Mouse (Mus musculus) T-helper 17 cell (primary cell): ENCODE data around the gene Mb.

Experiments
- in situ Hi-C, 2 experiments: fragments of 300-600 bp; cut with MboI, MseI; formaldehyde crosslinking; loops; 1 replicate in 1 of 2; 2 replicates in 1 of 2; pipeline ENCODE4 v1.15.1; 2025; ENCODE audit warnings: high pct_unique_total_duplicates in 2 of 2

The Mb gene

DNA sequence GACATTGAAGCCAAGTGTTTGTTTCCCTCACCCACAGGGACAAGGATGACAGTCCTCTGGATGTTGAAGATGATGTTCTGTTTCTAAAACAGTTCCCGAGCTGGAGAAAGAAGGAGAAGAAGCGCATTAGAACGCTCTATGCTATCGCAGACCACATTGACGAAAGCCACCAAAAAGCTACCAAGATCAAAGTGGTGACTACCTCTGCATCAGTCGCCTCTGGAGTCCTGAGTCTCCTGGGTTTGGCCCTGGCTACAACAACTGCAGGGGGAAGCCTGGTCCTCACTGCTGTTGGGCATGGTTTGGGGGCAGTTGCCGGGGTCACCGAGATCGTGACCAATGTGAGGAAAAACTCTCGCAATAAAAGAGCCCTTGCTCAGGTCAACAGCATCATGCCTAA is at the start of gene Mb:
TSS of gene Mb (minus strand) at position 101 of the 400 bp plus-strand sequence.
- in situ Hi-C loops = no loop called here

DNA sequence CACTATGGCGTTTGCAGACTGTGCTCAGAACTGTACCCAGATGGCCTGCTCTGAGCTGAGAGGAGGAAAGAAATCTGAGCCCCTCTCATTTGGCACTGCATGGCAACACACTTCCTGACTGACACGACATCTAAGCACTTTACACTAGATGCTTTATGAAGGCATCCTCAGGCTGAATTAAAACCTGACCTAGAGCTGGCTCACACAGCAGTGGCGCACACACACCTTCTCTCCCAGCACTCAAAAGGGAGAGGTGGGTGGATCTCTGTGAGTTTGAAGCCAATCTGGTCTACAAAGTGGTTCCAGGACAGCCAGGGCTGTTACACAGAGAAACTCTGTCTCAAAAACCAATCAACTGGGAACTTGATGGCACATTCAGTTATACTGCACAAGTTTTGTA is 49.3 kb upstream of the Mb start:
- in situ Hi-C loops = no loop called here

DNA sequence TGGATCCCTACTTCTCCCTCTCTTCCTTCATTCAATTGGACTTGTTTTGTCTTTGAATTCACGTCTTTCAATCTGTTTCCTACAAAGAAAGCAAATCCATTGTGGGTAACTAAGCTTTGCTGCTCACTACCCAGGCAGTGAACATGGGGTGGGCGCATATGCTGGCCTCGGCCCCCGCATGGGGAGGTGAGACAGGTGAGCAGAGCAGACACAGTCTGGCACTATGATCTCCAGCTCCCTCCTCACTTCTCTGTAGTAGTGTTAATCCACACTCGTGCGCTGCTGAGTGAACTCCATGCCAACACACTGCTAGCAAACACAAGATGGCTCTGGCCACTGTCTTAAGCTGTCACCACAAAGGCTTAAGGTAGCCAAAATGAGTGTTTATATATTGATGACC is 46.9 kb upstream of the Mb start:
- in situ Hi-C loops = no loop called here

DNA sequence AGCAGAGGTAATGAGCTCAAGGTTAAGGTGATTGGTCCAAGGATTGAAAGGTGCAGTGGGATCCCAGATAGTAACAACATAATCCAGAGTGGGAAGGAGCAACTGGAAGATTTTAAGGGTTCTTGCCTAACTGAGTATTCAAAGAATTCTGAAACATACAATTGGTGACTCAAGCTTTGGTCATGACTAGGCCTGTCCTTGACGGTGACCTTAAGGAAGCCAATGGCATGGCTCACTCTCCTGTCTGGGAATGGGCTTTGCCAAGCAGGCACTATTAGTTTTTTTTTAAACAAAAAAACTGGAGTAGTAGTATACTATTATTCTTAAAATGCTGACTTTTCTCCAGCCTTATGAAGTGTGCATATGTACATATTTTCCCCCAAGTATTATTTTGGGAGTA is 44.7 kb upstream of the Mb start:
- in situ Hi-C loops = no loop called here

DNA sequence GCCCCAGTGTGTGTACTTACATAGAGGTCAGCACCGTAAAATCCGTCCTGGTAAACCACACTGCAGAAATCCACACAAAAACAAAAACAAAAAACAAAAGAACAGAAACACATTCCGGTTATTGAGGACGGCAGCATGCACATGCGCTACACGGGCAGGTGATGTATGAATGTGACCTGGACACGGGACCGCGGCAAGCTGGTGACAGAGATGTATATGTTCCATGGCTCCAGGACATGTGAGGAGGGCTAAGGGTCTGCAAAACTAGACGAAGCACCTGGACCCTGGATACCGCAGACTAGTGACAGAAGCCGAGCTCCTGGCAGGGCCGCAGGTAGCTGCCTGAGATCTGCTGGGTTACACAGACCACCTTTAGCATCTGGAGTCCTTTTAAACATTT is 44.0 kb upstream of the Mb start:
- in situ Hi-C loops = no loop called here

DNA sequence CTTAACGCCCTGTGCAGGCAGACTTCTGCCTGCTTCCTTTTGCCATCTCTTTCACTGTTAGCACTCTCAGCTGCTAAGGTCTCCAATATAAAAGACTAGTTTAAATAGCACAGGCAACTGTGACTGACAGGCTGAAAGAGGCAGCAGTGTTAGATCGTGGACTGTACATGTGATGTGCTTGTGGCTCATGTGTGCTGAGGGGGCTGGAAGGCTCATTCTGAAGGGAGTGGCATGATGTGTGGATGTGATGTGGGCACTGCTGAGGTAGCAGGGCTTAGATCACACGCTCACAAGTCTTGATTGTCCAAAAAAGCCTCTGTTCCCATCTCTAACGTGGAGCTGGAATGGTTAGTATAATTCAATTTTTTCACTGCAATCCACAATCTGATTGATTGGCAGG is 40.9 kb upstream of the Mb start:
- in situ Hi-C loops = no loop called here

DNA sequence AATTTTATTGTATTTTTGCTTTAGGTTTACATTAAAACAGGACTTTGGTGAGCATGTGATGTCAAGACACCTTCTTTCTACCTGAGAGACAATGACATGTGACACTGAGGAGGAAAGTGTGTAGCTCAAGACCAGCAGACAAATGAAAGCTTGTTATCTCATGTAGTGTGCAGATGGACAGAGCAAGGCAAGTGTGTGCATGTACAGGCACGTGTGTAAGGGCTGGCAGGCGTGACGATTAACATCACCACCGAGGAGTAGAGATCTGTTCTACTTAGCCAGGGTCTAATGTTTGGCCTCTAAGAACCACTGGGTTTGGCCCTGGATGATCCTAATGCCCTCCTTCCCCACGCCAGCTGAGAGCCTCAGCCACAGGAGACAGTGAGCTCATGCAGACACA is 40.1 kb upstream of the Mb start:
- in situ Hi-C loops = no loop called here

DNA sequence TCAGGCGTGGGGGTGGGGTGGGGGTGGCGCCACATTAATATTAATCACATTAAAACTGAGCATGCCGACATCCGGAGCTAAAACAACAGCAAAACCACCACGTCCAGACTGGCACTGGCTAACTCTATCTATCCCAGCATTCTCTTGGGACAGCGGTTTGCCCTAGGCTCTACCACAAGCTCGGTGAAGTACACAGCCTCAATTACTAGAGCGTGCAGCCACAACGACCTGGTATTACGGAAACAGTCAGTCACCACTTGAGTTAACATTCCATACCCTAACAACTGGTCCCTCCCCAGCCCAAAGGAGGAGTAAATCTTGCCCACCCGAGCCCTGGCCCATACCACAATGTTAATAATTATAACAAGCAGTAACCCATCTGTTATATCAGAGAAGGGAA is 38.8 kb upstream of the Mb start:
- in situ Hi-C loops = no loop called here

DNA sequence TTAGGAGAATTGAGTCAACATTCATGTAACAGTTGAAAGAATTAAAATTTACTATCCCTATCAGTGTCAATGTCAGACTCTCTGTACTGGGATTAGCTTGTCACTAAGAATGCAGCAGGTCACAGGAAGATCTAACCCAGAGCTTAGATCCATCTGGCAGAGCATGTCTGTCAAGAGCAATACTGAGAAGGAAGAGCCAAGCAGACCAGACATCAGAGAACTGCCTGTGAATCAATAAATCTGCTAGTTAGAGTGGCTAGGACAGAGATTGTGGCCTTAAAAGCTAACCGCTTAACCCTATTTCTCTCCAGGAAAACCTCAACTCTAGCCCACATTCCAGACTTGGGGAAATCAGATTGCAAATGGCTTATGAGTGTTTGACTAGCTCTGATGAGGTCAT is 36.0 kb upstream of the Mb start:
- in situ Hi-C loops = no loop called here

DNA sequence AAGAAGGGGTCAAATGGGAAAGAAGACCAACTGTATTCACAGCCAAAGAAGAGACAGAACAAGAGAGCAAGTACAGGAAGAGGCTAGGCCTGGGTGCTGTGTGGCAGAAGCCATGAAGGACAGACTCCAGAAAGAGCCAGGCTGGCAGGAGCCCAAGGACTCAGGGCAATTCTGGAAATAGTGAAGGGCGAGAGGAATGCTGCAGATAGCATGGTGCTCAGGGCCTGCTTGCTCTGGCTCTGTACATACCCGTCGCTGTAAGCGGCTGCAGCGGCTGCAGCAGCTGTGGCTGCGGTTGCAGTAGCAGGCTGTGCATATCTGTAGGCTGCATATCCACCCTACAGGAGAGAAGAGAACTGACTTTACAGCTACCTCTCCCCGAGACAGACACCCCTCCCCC is 35.3 kb upstream of the Mb start:
- in situ Hi-C loops = no loop called here

DNA sequence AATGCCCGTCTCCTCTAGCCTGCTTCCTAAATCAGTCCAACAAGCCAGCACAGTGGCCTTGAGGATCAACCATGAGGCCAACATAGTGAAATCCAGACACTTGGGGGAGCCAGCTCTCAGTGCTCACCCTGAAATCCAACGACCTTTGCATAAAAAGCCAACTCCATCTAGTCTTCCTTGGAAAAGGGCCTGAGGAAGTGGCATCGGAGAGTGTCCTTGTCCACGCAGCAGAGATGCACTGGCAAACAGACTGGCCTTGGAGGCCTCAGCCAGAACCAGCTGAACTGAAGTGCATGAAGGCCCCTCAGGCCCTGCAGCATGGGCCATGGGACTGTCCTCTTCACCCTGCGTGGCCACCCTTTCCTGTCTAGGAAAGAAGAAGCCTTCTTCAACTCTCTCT is 31.0 kb upstream of the Mb start:
- in situ Hi-C loops = no loop called here

DNA sequence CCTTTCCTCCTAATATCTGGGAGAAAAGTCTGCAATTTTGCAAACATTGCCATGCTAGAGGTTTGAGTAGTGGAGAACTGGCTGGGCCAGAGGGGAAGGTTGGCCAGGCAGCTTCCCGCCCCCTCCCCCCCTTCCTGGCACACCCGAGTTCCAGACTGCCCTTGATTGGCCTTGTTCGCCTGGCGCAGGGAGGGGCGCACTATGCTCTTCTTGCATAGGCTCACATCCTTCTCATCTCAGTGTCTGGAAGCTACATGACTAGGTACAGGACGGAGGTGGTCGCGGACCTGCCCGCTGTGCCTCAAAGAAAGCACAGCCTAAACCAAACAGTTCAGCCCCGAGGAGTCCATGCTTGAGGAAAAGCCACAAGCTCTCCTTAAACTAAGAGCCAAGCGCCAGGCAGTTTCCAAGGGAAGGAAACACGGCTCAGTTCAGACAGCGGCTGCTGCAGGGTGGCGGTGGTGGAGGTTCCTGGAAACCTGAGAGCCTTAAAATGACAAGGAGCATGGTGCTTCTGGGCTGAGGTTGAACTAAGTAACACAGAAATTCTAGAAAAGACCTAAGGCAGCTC is 30.3 kb upstream of the Mb start:
- in situ Hi-C loops = no loop called here

DNA sequence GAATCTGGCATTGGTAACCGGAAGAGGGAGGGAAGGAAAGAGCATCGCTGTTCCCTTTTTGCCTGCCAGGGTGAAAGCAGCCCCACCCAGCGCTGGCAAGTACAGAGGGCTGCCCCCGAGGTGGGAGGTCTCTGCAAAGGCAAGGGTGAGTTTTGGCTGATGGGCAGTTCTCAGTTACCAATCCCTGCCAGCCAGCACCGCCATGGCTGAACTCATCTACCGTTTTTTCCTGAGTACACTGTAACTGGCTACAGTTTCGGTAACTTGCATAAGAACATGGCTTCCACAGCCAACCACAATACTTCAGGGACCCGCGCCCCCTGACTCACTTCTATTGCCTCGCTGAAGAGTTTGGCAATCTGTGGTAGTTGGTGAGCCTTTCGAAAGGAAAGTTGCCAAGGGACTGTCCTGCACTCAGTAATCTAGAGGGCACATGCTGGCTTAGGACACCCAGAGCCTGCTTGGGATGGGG is 29.5 kb upstream of the Mb start:
- in situ Hi-C loops = loop anchor here in 1 of 2 experiments (10.0 kb wide), 1 partner anchor 585 kb away; no protein-coding TSS in a partner anchor

DNA sequence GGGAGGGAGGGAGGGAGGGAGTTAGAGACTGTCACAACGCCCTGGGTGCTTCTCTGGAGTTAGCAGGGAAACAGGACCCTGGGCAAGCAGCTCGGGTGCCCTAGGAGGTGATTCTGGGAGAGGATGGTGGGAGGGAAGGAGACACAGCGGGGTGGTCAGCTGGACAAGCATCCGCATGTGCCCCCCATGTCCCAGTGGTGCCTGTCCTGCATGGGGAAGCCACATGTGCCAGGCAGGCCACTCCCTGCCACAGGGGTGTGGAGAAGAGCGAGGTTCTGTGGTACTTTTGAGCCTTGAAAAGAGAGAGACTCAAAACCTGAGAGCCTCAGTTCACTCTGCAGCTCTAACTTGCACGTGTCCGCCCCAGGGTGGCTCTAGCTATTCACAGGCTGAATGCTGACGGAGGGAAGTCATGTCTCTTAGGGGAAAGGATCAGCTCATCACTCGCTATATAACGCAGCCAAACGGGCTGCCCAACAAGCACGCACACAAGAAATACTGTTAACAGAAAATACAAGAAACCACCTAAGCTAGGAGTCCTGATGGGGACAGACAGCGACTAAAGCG is 28.9 kb upstream of the Mb start:
- in situ Hi-C loops = loop anchor here in 1 of 2 experiments (10.0 kb wide), 1 partner anchor 585 kb away; no protein-coding TSS in a partner anchor

DNA sequence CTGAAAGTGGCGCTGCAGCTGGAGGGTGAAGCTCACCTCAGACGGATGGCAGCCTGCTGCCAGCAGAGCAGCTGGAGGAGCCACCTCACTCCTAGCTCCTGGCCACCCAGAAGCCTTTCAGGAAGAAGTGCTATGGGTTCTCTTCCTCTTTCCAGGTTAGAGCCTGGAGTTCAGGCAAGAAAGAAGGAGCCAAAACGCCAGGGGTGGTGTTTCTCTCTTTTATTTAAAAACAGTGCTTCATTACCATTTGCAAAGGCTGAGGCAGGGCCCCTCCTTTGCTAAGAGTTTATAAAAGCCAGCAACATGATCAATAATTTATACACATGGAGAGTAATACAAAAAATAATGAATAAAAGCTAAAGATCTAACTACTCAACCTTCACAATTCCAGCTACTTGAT is 28.3 kb upstream of the Mb start:
- in situ Hi-C loops = loop anchor here in 1 of 2 experiments (10.0 kb wide), 1 partner anchor 584 kb away; no protein-coding TSS in a partner anchor

DNA sequence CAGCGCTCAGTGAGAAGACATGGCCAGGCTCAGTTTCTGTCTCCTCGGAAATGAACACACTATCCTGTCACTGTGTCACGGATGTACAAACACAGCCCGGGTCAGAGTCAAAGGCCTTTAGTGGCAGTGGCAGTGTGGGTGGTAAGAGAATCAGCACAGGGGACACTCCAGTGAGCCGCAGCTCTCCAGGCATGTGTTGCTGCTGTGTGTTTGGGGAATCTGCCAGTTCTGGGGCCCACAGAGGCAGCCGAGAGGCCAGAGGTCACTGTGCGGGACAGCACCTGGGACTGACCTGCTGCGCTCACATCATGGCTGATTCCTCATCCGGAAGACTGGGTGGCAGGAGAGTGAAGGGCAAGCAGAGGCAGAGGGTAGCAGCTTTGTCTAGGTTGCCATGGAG is 27.4 kb upstream of the Mb start:
- in situ Hi-C loops = loop anchor here in 1 of 2 experiments (10.0 kb wide), 1 partner anchor 583 kb away; no protein-coding TSS in a partner anchor

DNA sequence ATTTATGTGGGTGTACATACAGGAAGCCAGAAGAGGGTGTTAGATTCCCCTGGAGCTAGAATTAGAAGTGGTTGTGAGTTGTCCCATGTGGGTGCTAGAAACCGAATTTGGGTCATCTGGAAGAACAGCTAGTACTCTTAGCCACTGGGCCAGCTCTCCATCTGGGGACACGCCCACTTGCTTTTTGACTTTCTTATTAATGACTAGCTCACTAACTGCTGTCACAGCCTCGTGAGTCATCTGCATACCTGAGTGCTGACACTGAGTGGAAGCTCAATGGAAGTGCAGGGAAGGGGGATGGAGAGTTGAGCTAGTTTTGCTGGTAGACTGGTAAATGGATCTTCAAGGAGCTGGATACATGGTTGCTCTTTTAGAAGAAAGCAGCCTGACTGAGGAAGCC is 26.1 kb upstream of the Mb start:
- in situ Hi-C loops = loop anchor here in 1 of 2 experiments (10.0 kb wide), 1 partner anchor 582 kb away; no protein-coding TSS in a partner anchor

DNA sequence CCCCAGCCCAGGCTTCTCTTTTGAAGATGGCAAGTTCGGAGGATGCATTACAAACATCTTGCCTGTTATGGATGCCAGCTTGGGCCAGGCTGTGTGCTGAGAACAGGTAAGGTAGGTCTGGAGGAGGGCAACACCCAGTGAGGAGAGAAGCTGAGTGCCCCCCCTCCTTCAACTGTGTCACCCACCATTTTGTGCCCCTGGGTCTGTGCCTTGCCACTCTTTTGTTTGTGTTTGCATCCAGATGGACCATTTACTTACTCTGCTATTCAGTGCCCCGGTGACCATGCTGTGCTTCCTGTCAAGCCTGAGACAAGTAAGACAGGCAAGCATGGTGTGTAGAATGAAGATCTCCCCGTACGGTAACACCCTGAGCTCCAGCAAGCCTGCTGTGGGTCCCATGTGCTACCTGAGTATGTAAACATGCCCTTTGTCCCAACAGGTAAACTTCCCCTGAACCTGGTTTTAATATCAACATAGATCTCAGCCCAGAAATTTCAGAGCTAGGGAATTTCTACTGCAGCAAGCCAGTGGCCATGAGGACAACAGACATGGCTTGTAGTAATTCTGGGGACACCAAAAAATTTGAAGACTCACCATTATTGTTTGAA is 22.2 kb upstream of the Mb start:
- in situ Hi-C loops = loop anchor here in 1 of 2 experiments (10.0 kb wide), 1 partner anchor 578 kb away; no protein-coding TSS in a partner anchor

DNA sequence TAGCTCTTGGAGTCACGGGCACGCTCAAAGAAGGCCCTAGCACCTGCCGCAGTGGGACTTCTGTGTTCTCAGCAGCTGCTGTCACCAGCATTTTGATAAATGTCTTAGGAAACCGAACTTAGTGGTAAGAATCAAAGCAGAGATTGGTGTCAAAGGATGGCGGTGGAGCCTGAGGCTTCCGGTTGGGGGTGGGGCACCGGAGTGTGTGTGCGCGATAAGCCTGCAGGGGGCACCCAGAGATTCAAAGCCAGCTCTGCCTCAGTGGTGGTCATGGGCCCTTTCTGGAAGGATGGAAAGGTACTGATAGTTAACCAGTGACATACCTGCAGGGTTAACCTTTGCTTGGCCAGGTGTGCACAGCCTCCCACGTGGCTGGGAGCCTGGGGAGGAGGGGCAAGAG is 21.0 kb upstream of the Mb start:
- in situ Hi-C loops = loop anchor here in 1 of 2 experiments (10.0 kb wide), 1 partner anchor 577 kb away; no protein-coding TSS in a partner anchor

DNA sequence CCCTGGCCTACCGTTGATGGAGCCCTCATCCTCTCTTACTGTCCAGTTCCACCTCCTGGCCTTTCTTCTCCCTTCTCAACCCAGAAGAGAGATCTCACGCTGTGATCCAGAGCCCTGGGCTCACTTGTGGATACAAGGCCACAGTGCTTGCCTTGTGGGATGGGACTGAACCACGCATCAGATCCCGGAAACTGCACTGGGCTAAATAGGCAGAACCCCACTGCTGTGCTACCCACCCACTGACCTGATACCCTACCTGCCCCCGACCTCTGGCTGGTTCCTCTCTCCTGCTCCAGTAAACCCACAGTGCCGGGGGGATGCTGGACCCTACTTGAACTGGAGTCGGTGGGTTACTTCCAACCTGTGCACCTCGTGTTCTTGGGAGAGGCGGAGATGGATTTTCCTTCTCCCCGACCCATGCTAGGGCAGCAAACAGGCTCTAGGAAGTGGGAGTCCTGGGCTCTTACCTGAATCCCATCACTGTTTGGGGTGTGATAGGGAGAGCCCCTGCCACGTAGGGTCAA is 20.3 kb upstream of the Mb start:
- in situ Hi-C loops = loop anchor here in 1 of 2 experiments (10.0 kb wide), 1 partner anchor 576 kb away; no protein-coding TSS in a partner anchor

DNA sequence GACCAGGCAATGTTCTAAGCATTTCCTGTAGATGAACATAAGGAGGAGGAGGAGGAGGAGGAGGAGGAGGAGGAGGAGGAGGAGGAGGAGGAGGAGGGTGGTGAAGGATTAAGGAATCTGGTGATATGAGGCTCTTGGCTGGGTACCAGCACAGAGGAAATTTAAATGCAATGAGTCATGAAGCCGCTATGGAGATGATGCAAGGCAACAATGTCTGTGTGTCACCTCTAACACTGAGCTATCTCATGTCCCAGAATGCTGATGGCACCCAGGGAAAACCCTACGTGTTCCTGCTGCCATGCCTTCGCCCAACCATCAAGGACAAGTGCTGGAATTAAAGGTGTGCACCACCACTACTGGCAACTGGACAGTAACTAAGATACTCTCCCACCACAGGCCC is 18.5 kb upstream of the Mb start:
- in situ Hi-C loops = no loop called here

DNA sequence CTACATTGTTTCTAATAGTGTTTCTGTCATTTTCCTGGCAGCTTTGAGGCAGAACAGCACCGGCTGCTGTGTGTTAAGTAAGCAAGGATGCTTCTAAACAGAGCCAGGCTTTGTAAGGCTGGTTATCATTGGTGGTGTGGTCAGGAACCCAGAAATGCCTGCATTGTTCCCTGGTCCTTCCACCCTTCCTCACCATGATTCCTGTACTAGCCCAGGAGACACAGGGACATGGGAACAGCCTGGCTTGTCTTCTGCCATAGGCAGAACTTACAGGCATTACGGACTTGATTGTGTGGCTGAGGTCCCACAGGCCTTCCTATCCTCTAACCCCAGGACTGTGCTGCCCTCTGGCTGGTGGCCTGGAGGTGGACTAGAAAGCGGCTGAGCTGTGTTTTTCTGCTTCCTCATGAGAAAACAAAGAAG is 18.0 kb upstream of the Mb start:
- in situ Hi-C loops = no loop called here

DNA sequence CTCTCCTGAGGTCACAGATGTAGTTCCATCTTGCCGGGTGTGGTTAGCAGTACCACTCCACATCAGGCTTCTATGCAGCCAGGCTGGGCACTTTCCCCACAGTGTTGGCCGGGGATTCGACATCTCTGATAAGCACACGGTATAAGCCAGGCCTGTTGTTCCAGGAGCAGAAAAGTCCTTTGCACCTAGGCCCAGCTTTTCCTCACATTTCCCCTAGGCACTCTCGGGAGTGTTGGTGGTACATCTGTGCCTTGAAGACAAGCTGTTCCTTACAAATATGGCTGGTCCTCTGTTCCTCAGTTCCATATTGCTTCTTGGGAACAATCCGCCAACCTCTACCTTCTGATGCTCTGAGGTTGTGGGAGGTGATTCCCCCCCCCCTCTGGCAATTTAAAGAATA is 15.8 kb upstream of the Mb start:
- in situ Hi-C loops = no loop called here
